Mouse (Mus musculus) heart, postnatal 36 days (tissue): ENCODE measurements around the gene Prpf40b. TPM values are rescaled to one million over a fixed set of nuclear protein-coding genes. Genes with fewer than 3 reads are reported as not detected.

Experiments used
- DNase-seq, 2 experiments: peaks; one replicate each; pipeline ENCODE4 v3.0.0; 2021 to 2022
- intact Hi-C: fragments of 180-260 bp; cut with DNase I; formaldehyde crosslinking; loops from one replicate; pipeline ENCODE4 v1.15.1; 2025
- total RNA-seq, 2 experiments: library from RNA; stranded (reverse); gene quantifications; 2 replicates each; pipeline ENCODE4 v1.2.3; 2021

Gene Prpf40b
- total RNA-seq, 2 experiments from 2014 or later: 20.4 to 24.3 TPM

GRCm38 (mm10) chr15:99326959-99327358, 32.1 kb downstream of the Prpf40b start:
- DNase-seq: peak in 1 of 2 experiments; percentile 69
- intact Hi-C loops: loop anchor here (1.0 to 2.0 kb wide), 2 partner anchors 10 to 44 kb away; partner anchors contain the start of gene Fmnl3

GRCm38 (mm10) chr15:99328011-99328410, 33.1 kb downstream of the Prpf40b start:
- intact Hi-C loops: no loop called here
- no peak for DNase-seq

GRCm38 (mm10) chr15:99330324-99330723, 35.4 kb downstream of the Prpf40b start:
- intact Hi-C loops: no loop called here
- DNase-seq: no peak

GRCm38 (mm10) chr15:99331341-99331740, 36.5 kb downstream of the Prpf40b start:
- intact Hi-C loops: no loop called here

GRCm38 (mm10) chr15:99332111-99332510, 37.2 kb downstream of the Prpf40b start:
- intact Hi-C loops: loop anchor here (2.0 kb wide), 1 partner anchor 15 kb away; no protein-coding TSS in a partner anchor
- no peak for DNase-seq

More at GRCm38 (mm10) chr15:99331341-99331740, 36.5 kb downstream of the Prpf40b start:
- no peak for DNase-seq

GRCm38 (mm10) chr15:99332921-99333675, 38.2 kb downstream of the Prpf40b start:
- peak; percentile 76 to 83 for DNase-seq
- intact Hi-C loops: loop anchor here (2.0 kb wide), 1 partner anchor 16 kb away; no protein-coding TSS in a partner anchor

GRCm38 (mm10) chr15:99333676-99334065, 38.8 kb downstream of the Prpf40b start:
- intact Hi-C loops: loop anchor here (2.0 kb wide), 2 partner anchors 17 to 35 kb away; no protein-coding TSS in a partner anchor
- DNase-seq: peak; percentile 54 to 58

GRCm38 (mm10) chr15:99334500-99334899, 39.6 kb downstream of the Prpf40b start:
- intact Hi-C loops: loop anchor here (2.0 kb wide), 1 partner anchor 34 kb away; no protein-coding TSS in a partner anchor
- no peak for DNase-seq

- intact Hi-C loops: loop anchor here (2.0 kb wide), 1 partner anchor 33 kb away; no protein-coding TSS in a partner anchor
- no peak for DNase-seq
These were observed 41.0 kb downstream of the Prpf40b start for GRCm38 (mm10) chr15:99335801-99336320.

GRCm38 (mm10) chr15:99338916-99339315, 44.0 kb downstream of the Prpf40b start:
- no peak for DNase-seq
- intact Hi-C loops: no loop called here

GRCm38 (mm10) chr15:99339669-99340068, 44.8 kb downstream of the Prpf40b start:
- intact Hi-C loops: no loop called here
- DNase-seq: no peak

- intact Hi-C loops: no loop called here
- DNase-seq: no peak
These were observed 46.2 kb downstream of the Prpf40b start for GRCm38 (mm10) chr15:99341102-99341501.

GRCm38 (mm10) chr15:99342194-99342981, 47.5 kb downstream of the Prpf40b start:
- DNase-seq: no peak
- intact Hi-C loops: loop anchor here (2.0 kb wide), 1 partner anchor 26 kb away; no protein-coding TSS in a partner anchor

GRCm38 (mm10) chr15:99343414-99344147, 48.7 kb downstream of the Prpf40b start:
- DNase-seq: peak; percentile 65 to 68
- intact Hi-C loops: loop anchor here (2.0 kb wide), 1 partner anchor 25 kb away; no protein-coding TSS in a partner anchor

- DNase-seq: peak; percentile 43 to 60
- intact Hi-C loops: no loop called here
These were observed 49.4 kb downstream of the Prpf40b start for GRCm38 (mm10) chr15:99344148-99344870.

- intact Hi-C loops: no loop called here
- DNase-seq: no peak
These were observed 50.1 kb downstream of the Prpf40b start for GRCm38 (mm10) chr15:99344961-99345360.

GRCm38 (mm10) chr15:99351610-99352009, 56.7 kb downstream of the Prpf40b start:
- intact Hi-C loops: loop anchor here (2.0 kb wide), 1 partner anchor 13 kb away; no protein-coding TSS in a partner anchor
- DNase-seq: no peak

GRCm38 (mm10) chr15:99352306-99352705, 57.4 kb downstream of the Prpf40b start:
- DNase-seq: no peak
- intact Hi-C loops: no loop called here

GRCm38 (mm10) chr15:99355660-99356059, 60.8 kb downstream of the Prpf40b start:
- intact Hi-C loops: no loop called here
- DNase-seq: no peak
